Mouse (Mus musculus): ENCODE data around the gene Cntnap5a. TPM values are rescaled to one million over a fixed set of nuclear protein-coding genes. Genes with fewer than 3 reads are reported as not detected.

The Cntnap5a gene
- polyA plus RNA-seq, 1 experiment from 2014 or later = not detected

DNA sequence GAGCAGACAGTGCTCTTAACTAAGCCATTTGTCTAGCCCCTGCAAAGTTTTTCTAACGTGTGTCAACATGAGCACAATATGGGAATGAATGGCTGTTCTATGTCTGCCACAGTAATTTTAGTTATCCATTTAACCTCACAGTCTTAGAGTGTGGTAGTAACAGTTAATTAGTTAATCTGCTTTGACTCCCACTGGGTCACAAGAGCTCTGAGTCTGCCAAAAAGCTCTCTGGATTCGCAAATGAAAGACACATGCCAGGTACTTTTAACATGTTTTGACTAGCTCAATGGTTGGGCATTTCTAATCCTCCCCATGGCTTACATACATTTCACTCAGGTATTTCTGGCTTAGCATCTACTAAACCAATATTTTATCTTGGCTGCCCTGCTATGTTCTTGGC is 163.0 kb downstream of the Cntnap5a start:
- WGBS = 65% methylated on average over 2 of the region's 2 CpGs
- no peak for ATAC-seq (ENCODE audit: low FRiP score, low TSS enrichment)
- no peaks in the 10 kb centered on the region for H3K9me3 ChIP-seq (ENCODE audit: control insufficient read depth, low read length)
- H3K27ac ChIP-seq (ENCODE audit: low read depth, low read length) = no peak overlapping the region
- H3K36me3 ChIP-seq (ENCODE audit: control insufficient read depth, insufficient read depth, low read length) = no peaks in the 10 kb centered on the region
- H3K4me2 ChIP-seq (replicated peaks; ENCODE audit: low read depth, low read length) = no peak overlapping the region
- no peak overlapping the region for H3K9ac ChIP-seq (ENCODE audit: low read depth, low read length)
- no peaks in the 10 kb centered on the region for H3K4me1 ChIP-seq (ENCODE audit: control insufficient read depth, insufficient read depth, low read length)
- H3K4me3 ChIP-seq (ENCODE audit: low read length) = no peak overlapping the region
- no peaks in the 10 kb centered on the region for H3K27me3 ChIP-seq (ENCODE audit: control insufficient read depth, insufficient read depth, low read length)

DNA sequence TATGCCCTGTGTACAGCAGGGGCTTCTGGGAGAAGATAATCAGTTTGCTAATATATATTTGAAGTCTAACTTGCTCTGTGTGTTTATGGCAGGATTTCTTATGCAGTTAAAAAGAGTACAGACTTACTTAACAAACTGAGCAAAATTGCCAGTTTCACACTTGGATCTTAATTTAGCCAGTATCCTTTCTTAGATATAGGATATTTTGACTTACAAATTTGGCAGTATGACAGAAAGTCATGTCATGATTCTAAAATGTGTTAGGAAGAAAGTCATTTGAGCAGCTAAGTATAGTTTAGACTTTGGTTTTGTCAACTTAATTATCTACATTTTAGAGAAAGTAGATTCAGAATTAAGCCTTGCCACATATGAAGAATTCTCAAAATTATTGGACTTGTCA is 167.7 kb downstream of the Cntnap5a start:
- Histone ChIP-seq H3K9me3 (ENCODE audit: control insufficient read depth, low read length) (no peaks in the 10 kb centered on the region), H3K4me1 (ENCODE audit: control insufficient read depth, insufficient read depth, low read length) (no peaks in the 10 kb centered on the region), H3K27me3 (ENCODE audit: control insufficient read depth, insufficient read depth, low read length) (no peaks in the 10 kb centered on the region), H3K36me3 (ENCODE audit: control insufficient read depth, insufficient read depth, low read length) (no peaks in the 10 kb centered on the region), H3K27ac (ENCODE audit: low read depth, low read length) (no peak overlapping the region), H3K4me3 (ENCODE audit: low read length) (no peak overlapping the region), H3K4me2 (replicated peaks; ENCODE audit: low read depth, low read length) (no peak overlapping the region), H3K9ac (ENCODE audit: low read depth, low read length) (no peak overlapping the region)
- ATAC-seq (ENCODE audit: low FRiP score, low TSS enrichment) = no peak

DNA sequence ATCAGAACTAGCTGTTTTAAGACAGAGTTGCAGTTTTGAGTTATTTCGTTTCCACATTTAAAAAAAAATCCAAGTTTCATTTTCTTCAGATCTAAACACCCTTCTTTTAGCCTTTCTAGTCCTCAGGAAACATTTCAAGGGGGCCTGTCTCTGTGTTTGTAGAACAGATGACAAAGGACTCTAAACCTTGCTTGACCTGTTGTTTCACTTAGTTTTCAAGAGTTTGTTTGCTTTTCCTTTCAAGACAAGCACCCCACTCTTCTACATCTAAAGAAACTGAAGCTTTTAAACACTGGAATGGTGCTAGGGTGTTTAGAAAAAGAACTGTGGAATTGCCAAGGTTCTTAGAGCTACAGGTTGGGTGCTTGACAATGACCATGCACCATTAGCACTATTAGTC is 233.8 kb downstream of the Cntnap5a start:
- no peaks in the 10 kb centered on the region for H3K27me3 ChIP-seq (ENCODE audit: control insufficient read depth, insufficient read depth, low read length)
- H3K4me3 ChIP-seq (ENCODE audit: low read length) = no peak overlapping the region
- H3K36me3 ChIP-seq (ENCODE audit: control insufficient read depth, insufficient read depth, low read length) = no peaks in the 10 kb centered on the region
- peaks cover 4% of the 10 kb centered on the region; the same call in 1 of the 2 replicates for H3K9me3 ChIP-seq (ENCODE audit: control insufficient read depth, low read length)
- WGBS = 69% methylated on average over 1 of the region's 1 CpGs
- ATAC-seq (ENCODE audit: low FRiP score, low TSS enrichment) = no peak
- no peak overlapping the region for H3K27ac ChIP-seq (ENCODE audit: low read depth, low read length)
- no peak overlapping the region for H3K4me2 ChIP-seq (replicated peaks; ENCODE audit: low read depth, low read length)
- no peaks in the 10 kb centered on the region for H3K4me1 ChIP-seq (ENCODE audit: control insufficient read depth, insufficient read depth, low read length)
- H3K9ac ChIP-seq (ENCODE audit: low read depth, low read length) = no peak overlapping the region

DNA sequence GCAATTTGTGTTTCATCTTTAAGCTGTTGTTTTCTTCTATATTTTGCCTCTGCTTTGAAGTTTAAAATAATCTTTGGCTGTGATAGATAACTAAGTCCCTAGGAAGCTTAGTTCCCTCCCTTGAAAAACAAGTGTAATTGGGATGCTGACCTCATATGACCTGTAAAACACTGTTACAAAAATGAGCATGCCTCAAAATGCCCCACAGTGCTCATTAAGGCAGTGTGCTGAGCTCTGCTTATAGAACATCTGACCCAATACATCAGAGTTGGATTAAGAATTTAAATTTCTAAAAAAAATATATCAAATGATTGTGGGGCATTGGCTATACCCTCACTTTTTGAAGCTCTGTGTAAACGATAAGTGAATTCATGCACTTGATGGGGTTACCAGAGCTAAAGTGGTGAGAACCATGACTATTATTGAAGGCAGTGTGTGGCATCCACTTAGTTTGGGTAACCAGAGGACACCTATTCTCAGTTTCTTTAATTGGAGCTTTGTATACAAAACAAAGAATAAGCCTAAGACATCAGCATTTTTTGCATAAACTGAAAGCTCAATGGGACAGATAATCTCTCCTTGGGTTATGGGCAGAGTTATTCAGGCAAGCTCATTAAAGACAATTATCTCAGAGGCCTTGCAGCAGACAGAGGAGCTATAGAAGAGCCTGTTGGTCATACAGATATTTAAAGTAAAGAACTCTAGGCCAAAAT is 241.6 kb downstream of the Cntnap5a start:
- Histone ChIP-seq H3K27ac (ENCODE audit: low read depth, low read length) (no peak overlapping the region), H3K27me3 (ENCODE audit: control insufficient read depth, insufficient read depth, low read length) (no peaks in the 10 kb centered on the region), H3K4me2 (replicated peaks; ENCODE audit: low read depth, low read length) (no peak overlapping the region), H3K9me3 (ENCODE audit: control insufficient read depth, low read length) (no peaks in the 10 kb centered on the region), H3K4me3 (ENCODE audit: low read length) (no peak overlapping the region), H3K9ac (ENCODE audit: low read depth, low read length) (no peak overlapping the region), H3K4me1 (ENCODE audit: control insufficient read depth, insufficient read depth, low read length) (no peaks in the 10 kb centered on the region), H3K36me3 (ENCODE audit: control insufficient read depth, insufficient read depth, low read length) (no peaks in the 10 kb centered on the region)
- no peak for ATAC-seq (ENCODE audit: low FRiP score, low TSS enrichment)
- WGBS = 88% methylated on average over 1 of the region's 1 CpGs

DNA sequence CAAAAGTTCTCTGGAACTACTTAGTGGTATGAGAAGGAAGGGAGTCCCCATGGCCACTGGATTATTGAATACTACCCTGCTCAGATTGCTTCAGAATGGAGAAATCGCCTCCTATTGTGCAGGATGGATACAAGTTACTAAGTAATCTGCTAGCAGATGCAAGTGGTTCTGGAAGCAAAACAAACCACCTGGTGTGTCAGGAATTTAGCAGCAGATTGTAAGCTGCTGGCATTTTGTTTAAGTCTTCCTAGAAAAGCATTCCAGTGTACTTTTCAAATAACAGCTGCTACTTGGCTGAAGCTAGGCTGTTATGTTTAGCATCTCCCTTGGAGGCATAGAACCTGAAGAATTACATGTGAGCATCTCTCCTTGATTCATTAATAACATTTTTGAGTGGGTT is 247.5 kb downstream of the Cntnap5a start:
- Histone ChIP-seq H3K9me3 (ENCODE audit: control insufficient read depth, low read length) (no peaks in the 10 kb centered on the region), H3K4me2 (replicated peaks; ENCODE audit: low read depth, low read length) (no peak overlapping the region), H3K27me3 (ENCODE audit: control insufficient read depth, insufficient read depth, low read length) (no peaks in the 10 kb centered on the region), H3K36me3 (ENCODE audit: control insufficient read depth, insufficient read depth, low read length) (no peaks in the 10 kb centered on the region), H3K27ac (ENCODE audit: low read depth, low read length) (no peak overlapping the region), H3K9ac (ENCODE audit: low read depth, low read length) (no peak overlapping the region), H3K4me1 (ENCODE audit: control insufficient read depth, insufficient read depth, low read length) (no peaks in the 10 kb centered on the region), H3K4me3 (ENCODE audit: low read length) (no peak overlapping the region)
- no peak for ATAC-seq (ENCODE audit: low FRiP score, low TSS enrichment)
- 53% methylated on average over 1 of the region's 1 CpGs for WGBS

GRCm38 (mm10) chr1:115945892-115946291 is 261.3 kb downstream of the Cntnap5a start:
- no peaks in the 10 kb centered on the region for H3K4me1 ChIP-seq (ENCODE audit: control insufficient read depth, insufficient read depth, low read length)
- no peaks in the 10 kb centered on the region for H3K9me3 ChIP-seq (ENCODE audit: control insufficient read depth, low read length)
- no peak overlapping the region for H3K27ac ChIP-seq (ENCODE audit: low read depth, low read length)
- H3K36me3 ChIP-seq (ENCODE audit: control insufficient read depth, insufficient read depth, low read length) = no peaks in the 10 kb centered on the region
- no peak overlapping the region for H3K4me3 ChIP-seq (ENCODE audit: low read length)
- H3K27me3 ChIP-seq (ENCODE audit: control insufficient read depth, insufficient read depth, low read length) = no peaks in the 10 kb centered on the region
- 86% methylated on average over 3 of the region's 3 CpGs for WGBS
- H3K4me2 ChIP-seq (replicated peaks; ENCODE audit: low read depth, low read length) = no peak overlapping the region
- H3K9ac ChIP-seq (ENCODE audit: low read depth, low read length) = no peak overlapping the region
- ATAC-seq (ENCODE audit: low FRiP score, low TSS enrichment) = no peak

DNA sequence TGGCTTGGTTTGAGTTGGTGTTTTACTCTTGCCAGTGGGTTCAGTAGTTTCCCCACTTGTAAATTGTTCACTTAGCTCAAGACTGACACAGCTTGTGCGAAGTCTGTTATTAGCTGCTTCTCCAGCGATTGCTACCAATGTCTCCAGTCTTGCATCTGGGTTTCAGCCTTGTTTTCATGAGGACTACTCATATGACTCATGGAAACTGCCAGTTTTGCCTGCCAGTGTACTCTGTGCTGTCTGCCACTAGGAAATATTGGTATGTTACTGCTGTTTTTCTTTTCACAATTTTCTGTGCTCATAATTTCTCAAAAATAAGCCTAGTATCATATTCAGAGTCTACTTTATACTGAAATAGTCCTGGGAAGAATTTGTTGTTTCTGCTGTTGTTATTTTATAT is 272.0 kb downstream of the Cntnap5a start:
- no peak for ATAC-seq (ENCODE audit: low FRiP score, low TSS enrichment)
- Histone ChIP-seq H3K27ac (ENCODE audit: low read depth, low read length) (no peak overlapping the region), H3K9me3 (ENCODE audit: control insufficient read depth, low read length) (no peaks in the 10 kb centered on the region), H3K27me3 (ENCODE audit: control insufficient read depth, insufficient read depth, low read length) (no peaks in the 10 kb centered on the region), H3K36me3 (ENCODE audit: control insufficient read depth, insufficient read depth, low read length) (no peaks in the 10 kb centered on the region), H3K9ac (ENCODE audit: low read depth, low read length) (no peak overlapping the region), H3K4me3 (ENCODE audit: low read length) (no peak overlapping the region), H3K4me1 (ENCODE audit: control insufficient read depth, insufficient read depth, low read length) (no peaks in the 10 kb centered on the region), H3K4me2 (replicated peaks; ENCODE audit: low read depth, low read length) (no peak overlapping the region)
- WGBS = 89% methylated on average over 2 of the region's 2 CpGs

- no peak for ATAC-seq (ENCODE audit: low FRiP score, low TSS enrichment)
These were observed 280.5 kb downstream of the Cntnap5a start for GRCm38 (mm10) chr1:115964993-115965575.

DNA sequence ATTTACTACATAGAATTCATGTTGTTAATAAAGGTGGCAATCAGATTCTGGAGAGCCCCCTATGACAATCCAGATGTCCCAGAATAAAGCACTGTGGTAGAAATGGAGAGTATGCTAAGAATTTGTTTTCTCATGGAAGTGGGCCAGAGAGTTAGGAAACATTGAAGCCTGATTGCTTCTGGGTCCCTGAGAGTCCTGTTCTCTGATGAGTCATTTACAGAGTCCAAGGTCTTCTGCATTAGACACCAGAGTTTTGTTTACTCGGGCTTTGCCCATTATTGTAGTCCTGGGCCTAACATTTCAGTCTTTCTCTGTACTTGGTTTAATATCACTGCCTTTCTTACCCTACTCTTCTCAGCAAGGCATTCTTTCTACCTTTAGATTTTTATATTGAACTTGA is 305.6 kb downstream of the Cntnap5a start:
- no peak overlapping the region for H3K9ac ChIP-seq (ENCODE audit: low read depth, low read length)
- WGBS = 72% methylated on average over 1 of the region's 1 CpGs

More at GRCm38 (mm10) chr1:115964993-115965575, 280.5 kb downstream of the Cntnap5a start:
- Histone ChIP-seq H3K27me3 (ENCODE audit: control insufficient read depth, insufficient read depth, low read length) (no peaks in the 10 kb centered on the region), H3K36me3 (ENCODE audit: control insufficient read depth, insufficient read depth, low read length) (no peaks in the 10 kb centered on the region), H3K4me2 (replicated peaks; ENCODE audit: low read depth, low read length) (no peak overlapping the region), H3K4me1 (ENCODE audit: control insufficient read depth, insufficient read depth, low read length) (no peaks in the 10 kb centered on the region), H3K27ac (ENCODE audit: low read depth, low read length) (no peak overlapping the region), H3K9ac (ENCODE audit: low read depth, low read length) (no peak overlapping the region), H3K4me3 (ENCODE audit: low read length) (no peak overlapping the region), H3K9me3 (ENCODE audit: control insufficient read depth, low read length) (no peaks in the 10 kb centered on the region)
- WGBS = 74% methylated on average over 4 of the region's 4 CpGs

More for the DNA sequence above, 305.6 kb downstream of the Cntnap5a start:
- no peaks in the 10 kb centered on the region for H3K4me1 ChIP-seq (ENCODE audit: control insufficient read depth, insufficient read depth, low read length)
- H3K4me2 ChIP-seq (replicated peaks; ENCODE audit: low read depth, low read length) = no peak overlapping the region
- H3K36me3 ChIP-seq (ENCODE audit: control insufficient read depth, insufficient read depth, low read length) = no peaks in the 10 kb centered on the region
- no peak overlapping the region for H3K4me3 ChIP-seq (ENCODE audit: low read length)
- H3K27me3 ChIP-seq (ENCODE audit: control insufficient read depth, insufficient read depth, low read length) = no peaks in the 10 kb centered on the region
- H3K9me3 ChIP-seq (ENCODE audit: control insufficient read depth, low read length) = no peaks in the 10 kb centered on the region
- H3K27ac ChIP-seq (ENCODE audit: low read depth, low read length) = no peak overlapping the region
- no peak for ATAC-seq (ENCODE audit: low FRiP score, low TSS enrichment)

Measured in kidney, embryonic 14.5 days (tissue).